Mouse (Mus musculus) inflammation-experienced regulatory T-cells (primary cell): ENCODE measurements around the gene Atg3. TPM values are rescaled to one million over a fixed set of nuclear protein-coding genes. Genes with fewer than 3 reads are reported as not detected.

ENCODE experiments used
- polyA plus RNA-seq, 2 experiments: library from polyadenylated mRNA; unstranded; fragments of 100-300 nt; shearing (Covaris generic); gene quantifications; one replicate each; pipeline ENCODE4 v1.2.1; 2017

The Atg3 gene
- 10 to 100 TPM; 69.8 to 88.2 TPM for polyA plus RNA-seq

DNA sequence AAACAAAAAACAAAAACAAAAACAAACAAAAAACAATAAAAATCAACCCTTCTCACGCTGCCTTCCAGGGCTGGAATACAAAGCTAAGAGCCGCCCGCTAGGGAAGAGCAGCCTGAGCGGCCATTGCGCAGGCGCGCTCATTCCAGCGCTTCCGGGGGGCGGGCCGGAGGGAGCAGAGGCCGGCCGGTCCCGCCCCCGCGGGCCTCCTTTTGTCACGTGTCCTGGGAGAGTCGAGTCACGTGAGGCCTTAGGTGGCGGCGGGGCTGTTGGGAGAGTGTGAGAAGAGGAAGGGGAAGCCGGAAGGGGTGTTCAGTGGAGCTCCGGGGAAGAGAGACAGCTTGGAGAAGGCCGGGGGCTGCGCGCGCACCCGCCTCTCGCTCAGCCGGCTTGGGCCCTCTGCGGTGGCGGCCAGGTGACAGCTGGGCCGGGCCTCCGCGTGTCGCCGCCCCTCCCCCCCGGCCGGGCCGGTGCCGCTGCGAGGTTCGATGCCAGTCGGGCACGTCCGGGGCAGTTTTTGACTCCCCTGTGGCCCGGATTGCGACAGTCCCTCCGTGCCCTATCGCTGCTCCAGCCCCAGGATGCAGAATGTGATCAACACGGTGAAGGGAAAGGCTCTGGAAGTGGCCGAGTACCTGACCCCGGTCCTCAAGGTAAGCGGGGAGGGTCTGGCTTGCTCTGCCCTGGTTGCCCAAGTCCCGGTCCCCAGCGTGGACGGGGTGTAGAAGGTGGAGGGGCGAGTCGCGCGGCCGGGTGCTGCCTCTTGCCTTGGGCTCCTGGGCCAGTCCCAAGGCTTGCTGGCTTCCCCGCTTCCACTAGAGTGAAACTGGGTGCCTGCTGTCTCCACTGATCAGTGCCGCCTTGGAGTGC is at the start of gene Atg3, which contains the start of gene Slc35a5:
Gene Atg3 (plus strand): TSS at position 264 of the 867 bp plus-strand sequence.
Gene Slc35a5 (minus strand): TSS at position 185 of the 867 bp plus-strand sequence.

DNA sequence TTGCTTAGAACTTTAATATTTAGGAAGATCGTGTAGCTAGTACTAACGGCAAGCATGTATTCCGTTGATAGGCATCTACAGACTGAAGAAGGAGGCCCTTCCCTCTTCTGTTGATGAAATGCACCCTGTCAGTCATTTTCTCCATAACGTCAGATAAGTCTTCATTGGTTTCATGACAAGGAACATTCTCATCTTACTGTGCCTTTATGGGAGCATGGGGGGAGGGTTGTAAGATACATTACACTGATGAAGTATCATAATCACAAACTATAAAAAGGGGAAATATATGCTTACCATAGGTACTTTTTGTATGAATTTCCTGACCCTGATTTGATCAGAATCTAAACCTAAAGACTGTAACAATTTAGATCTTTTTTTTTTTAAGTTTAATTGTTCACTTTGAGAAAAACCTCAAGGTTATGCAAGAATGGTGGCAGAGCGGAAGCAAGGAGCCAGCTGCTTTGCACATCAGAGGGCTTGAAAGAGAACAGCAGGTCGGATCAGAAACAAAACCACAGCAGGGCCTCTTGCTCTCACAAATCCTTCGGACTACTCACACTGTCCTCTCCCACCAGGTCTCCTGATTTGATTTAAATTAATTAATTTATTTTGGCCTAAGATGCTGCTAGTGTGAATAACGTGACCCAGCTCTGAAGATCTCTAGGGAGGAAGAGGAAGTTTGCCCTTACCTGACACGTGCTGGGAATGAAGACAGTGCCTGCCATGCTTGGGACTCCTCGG is 65.2 kb downstream of the Atg3 start, which contains the start of gene Btla:
Gene Btla (plus strand): TSS at position 668 of the 741 bp plus-strand sequence.

Other genes starting within 250 kb of the Atg3 start
- 1 to 10 TPM; 1.5 to 4.1 TPM for gene Cd200r3, start 215.1 kb upstream of the Atg3 start, polyA plus RNA-seq
- 1 to 10 TPM in 1 of 2 experiments, not detected in 1; 1.3 TPM for gene Ccdc80, start 65.4 kb upstream of the Atg3 start, polyA plus RNA-seq
- 10 to 100 TPM; 36.8 to 53.0 TPM for gene Slc35a5, start 79 bp upstream of the Atg3 start, polyA plus RNA-seq
- gene Btla, start 65.5 kb downstream of the Atg3 start, polyA plus RNA-seq, result 10 to 100 TPM; 61.5 to 68.1 TPM